Mouse (Mus musculus) R1 (cell line): ENCODE data around the gene Entpd2.

Source experiments
- DNase-seq: peaks from one replicate; pipeline ENCODE4 v3.0.0-alpha.2; 2018; ENCODE audit warnings: low read depth, low spot score

The Entpd2 gene

DNA sequence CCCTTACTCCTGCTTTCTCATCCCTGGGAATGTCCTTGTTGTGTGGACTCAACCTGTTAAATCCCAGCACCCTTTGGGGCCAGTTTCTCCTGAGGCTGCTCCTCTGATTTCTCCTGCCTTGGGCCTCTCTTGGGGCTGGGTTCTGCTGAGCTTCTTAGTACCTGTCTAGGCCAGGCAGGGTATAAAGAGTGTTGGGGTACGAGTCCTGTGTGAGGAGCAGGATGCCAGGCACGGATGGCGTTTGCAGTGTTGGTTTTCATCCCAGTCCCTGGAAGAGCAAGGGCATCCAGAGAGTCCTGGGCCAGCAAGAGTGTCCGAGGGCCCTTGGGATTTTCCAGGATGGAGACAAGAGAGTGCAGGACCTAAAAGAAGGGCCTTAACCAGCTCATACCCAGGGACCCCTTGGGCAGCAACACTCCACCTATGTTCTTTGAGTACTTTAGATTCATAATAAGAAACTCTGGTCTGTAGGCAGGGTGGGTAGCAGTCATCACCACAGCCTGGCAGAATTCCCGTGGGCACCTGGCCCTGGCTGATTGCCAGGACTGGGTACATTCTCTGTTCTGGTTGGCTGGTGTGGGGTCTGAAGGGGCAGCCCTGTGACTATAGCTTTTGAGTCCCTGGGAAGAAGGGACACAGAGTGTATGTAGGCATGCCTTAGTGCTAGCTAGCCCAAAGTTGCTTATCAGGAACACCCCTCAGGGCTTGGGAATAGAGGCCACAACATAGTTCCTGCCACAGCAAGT lies 33.9 kb downstream of the Entpd2 start:
- DNase-seq, result no peak

DNA sequence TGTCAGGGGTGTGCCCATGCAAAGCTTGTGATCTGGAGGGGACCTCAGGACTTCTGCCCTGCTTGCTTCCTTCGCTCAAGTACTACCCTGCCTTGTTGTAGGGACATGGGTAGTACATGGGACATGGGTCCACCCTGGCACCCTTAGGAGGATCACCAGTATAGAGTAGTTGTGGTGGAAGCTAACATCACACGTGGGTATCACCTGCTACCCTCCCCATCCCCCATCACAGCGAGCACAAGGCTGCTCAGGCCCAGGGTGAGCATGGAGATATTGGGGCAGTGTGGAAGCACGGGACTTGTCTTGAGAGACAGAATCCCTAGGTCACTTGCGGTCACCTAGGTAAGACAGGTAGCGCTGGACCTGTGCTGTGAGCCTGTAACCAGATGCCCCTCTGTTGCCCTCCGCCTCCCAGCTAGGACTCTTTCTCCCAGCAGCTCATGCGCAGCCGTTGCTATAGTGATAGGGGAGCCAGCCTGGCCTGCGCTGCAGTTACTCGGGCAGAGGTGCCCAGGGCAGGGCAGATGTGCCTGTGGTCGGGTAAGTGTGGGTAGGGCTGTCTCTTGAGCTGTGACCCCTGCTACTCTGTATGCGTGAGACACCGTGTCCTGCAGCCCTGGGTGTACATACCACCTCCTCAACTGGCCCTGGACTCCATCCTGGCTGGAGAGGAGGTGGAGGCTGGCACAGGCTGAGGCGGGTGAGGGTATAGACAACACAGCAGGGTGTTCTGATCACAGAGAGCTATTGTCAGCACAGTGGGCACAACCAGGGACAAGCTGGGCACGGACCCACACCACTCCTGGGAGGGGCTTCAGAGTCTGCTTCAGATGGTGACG lies 34.9 kb downstream of the Entpd2 start:
- no peak for DNase-seq

DNA sequence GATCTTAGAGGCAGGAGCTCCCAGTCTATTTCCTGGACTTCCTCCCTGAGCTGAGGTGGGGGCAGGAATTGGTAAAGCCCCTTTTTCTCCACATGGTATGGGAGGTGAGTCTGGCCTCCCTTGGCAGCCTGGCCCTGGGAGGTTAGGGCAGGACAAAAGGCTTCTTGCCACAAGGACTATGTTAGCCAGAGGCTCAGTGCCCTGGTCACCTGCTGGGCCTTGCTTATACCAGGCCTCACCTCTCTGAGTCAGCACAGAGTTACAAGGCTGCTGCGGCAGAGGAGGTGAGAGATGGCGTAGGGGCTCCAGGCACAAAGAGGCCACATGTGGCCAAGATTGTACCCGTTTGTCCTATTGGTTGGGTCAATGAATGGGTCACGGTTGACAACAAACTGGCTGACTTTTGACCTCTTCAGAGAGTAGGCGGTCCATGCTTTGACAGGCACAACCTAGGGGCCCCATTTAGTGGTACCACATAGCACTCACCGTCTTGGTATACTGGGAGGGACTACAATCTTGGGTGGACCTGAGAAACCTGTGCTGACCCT lies 35.7 kb downstream of the Entpd2 start:
- DNase-seq, result no peak

DNA sequence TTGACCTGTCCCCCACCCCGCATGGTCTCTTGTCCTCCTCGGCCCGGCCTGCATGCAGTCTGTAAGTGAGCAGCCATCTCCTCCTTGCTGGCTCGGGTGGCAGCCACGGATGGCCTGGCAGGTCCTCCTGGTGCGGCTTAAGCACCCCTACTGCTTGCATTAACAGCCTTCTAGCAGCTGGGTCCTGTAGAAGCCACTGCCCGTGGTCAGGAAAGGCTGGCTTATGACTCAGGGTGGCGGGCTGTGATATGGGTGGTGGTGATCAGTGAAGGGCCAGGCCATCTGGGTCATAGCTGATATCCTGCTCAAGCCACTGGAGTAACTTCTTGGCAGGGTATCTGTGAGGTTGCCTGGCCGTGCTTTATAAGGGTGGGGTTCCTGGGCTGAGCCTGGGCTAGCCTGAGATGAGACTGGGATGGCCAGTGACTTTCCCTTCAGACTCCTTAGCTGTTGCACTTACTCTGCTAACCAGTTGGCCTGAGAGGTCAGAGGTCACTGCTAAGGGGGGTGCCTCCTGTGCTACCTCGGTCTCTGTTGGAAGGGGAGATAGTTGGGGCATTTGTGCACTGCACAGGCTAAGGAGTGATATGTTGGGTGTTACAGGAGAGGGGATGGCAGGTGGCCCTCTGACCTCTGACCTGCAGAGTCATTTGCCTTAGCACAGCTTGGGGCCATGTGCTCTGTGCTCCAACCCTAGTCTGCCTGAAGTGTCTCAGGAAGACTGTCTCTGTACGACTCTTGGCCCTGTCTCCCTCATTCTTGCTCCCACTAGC lies 36.8 kb downstream of the Entpd2 start:
- no peak for DNase-seq

DNA sequence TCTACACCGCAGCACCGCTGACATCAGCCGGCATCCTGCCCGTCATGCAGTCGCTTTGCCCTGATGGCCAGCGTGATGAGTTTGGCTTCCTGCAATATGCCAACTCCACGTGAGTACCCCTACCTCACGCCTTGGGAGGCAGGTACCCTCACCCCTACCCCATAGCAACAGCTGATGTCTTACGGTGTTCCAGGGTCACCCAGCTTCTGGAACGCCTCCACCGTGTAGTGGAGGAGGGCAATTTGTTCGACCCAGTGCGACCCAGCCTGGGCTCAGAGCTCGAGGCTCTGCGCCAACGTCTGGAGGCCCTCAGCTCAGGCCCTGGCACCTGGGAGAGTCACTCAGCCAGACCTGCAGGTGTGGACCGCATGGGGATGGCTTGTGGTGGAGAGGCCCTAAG lies 37.4 kb downstream of the Entpd2 start:
- no peak for DNase-seq

DNA sequence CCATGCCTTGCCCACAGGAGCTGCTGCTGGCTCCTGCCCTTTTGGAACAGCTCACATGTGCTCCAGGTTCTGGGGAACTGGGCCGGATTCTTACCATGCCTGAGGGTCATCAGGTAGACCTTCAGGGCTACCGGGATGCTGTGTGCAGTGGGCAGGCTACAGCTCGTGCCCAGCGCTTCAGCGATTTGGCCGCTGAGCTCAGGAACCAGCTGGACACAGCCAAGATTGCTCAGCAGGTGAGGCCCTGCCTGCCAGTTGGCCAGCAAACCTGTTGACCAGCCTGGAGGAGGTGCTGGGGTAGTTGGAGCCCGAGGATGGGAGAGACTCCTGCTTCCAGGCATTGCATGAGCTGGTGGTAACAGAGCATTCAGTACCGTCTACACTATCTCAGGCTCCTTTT lies 38.6 kb downstream of the Entpd2 start:
- no peak for DNase-seq

DNA sequence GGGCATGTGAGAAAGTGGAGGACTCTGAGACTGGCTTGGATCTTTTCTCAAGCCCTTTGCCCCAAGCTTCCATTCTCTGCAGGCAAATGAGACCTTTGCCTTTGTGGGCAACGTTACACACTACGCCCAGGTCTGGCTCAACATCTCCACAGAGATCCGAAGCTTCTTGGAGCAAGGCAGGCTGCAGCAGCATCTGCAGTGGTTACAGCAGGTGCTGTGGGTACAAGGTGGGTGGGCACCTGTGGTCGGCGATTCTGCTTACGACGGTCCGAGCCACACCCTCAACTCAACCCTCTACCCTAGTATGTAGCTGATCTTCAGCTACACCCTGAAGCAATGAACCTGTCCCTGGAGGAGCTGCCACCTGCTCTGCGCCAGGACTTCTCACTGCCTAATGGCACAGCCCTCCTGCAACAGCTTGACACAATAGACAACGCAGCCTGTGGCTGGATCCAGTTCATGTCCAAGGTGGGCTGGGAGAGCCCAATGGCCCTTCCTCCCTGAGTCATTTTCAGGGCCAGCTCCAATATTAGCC lies 40.7 kb downstream of the Entpd2 start:
- no peak for DNase-seq

DNA sequence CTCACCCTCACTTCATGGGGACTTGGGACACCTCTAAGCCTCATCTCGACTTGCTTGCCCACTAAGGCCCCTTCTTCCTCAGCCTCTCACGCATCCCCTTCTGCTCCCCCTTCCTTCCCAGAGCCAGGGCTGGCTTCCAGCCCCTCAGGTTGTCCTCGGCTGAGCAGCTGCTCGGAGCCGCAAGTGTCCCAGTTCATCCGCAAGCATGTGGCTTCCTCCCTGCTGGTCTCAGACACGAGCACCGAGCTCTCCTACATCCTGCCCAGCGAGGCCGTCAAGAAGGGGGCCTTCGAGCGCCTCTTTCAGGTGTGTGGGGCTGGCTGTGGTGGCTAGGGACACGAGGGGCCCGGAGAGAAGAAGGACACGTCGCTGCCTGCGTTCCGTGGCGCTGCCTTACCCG lies 45.4 kb downstream of the Entpd2 start:
- no peak for DNase-seq

DNA sequence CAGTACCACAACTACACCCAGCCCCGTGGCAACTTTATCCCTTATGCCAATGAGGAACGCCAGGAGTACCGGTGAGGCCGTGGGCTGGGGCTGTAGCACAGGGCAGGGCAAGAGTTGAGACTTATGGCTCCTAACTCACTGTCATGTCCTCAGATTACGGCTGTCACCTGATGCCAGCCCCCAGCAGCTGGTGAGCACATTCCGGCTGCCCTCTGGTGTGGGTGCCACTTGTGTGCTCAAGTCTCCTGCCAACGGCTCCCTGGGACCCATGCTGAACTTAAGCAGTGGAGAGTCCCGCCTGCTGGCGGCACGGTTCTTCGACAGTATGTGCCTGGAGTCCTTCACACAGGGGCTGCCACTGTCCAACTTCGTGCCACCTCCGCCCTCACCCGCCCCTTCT lies 47.0 kb downstream of the Entpd2 start:
- DNase-seq, result no peak
